Mouse (Mus musculus): ENCODE results near the gene Srp72. TPM values are rescaled to one million over a fixed set of nuclear protein-coding genes. Genes with fewer than 3 reads are reported as not detected.
"Not testable (repeated sequence)": the region's sequence is repeated elsewhere in the genome, so short reads cannot be mapped to it uniquely, and the experiment has no call there.

Gene Srp72
- polyA plus RNA-seq, 1 experiment from 2014 or later, result 87.8 TPM

DNA sequence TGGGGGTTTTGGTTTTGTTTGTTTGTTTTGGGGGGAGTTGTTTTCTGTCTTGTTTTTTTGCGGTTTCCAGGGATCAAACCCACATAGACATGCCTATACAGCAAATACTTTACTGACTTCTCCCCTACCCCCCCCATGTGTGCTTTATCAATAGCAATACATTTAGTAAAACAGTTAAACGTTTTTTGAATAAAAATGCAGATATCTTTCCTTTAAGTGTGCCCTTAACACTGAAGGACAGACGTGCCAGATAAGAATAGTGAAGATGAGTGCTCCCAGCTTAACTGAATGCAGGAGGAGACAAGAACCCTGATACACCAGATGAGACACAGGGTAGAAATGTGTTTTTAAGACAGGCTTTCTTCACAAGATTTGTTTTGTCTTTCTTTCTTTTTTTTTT, 36.6 kb downstream of the Srp72 start:
- Histone ChIP-seq H3K4me2 (replicated peaks) (no peak overlapping the region), H3K4me1 (no peaks in the 10 kb centered on the region), H3K36me3 (no peaks in the 10 kb centered on the region), H3K9ac (no peak overlapping the region), H3K27ac (no peak overlapping the region), H3K9me3 (no peaks in the 10 kb centered on the region), H3K4me3 (no peak overlapping the region), H3K27me3 (0 out of 2 replicates have a peak, but pooled peaks cover 4% of the 10 kb centered on the region)
- 62% methylated on average over 3 of the region's 3 CpGs for whole genome bisulfite sequencing
- no peak for ATAC-seq (ENCODE audit: insufficient number of reproducible peaks, insufficient read depth, low FRiP score, low TSS enrichment)

DNA sequence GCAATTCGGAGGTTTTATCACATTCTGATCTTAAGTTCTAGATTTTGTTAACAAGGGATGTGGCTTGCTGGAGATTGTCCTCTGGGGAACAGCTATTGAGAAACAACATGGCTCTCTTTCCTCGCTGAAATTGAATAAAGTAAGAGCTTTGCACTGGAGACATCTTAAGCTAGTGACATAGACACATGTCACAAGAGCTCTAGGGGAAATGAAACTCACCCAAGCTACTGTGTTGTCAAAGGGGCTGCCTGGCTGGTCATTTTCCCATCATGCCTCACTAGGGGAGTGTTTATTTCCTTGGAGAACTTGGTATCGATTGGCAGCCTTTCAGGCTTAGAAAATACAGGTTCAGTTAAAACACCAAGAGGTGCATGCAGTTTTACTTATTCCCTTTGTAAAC, 38.7 kb downstream of the Srp72 start:
- no peak for ATAC-seq (ENCODE audit: insufficient number of reproducible peaks, insufficient read depth, low FRiP score, low TSS enrichment)
- Histone ChIP-seq H3K4me3 (no peak overlapping the region), H3K27ac (no peak overlapping the region), H3K9ac (no peak overlapping the region), H3K9me3 (no peaks in the 10 kb centered on the region), H3K27me3 (0 out of 2 replicates have a peak, but pooled peaks cover 10% of the 10 kb centered on the region), H3K4me1 (no peaks in the 10 kb centered on the region), H3K4me2 (replicated peaks) (no peak overlapping the region), H3K36me3 (no peaks in the 10 kb centered on the region)
- 69% methylated on average over 3 of the region's 3 CpGs for WGBS

DNA sequence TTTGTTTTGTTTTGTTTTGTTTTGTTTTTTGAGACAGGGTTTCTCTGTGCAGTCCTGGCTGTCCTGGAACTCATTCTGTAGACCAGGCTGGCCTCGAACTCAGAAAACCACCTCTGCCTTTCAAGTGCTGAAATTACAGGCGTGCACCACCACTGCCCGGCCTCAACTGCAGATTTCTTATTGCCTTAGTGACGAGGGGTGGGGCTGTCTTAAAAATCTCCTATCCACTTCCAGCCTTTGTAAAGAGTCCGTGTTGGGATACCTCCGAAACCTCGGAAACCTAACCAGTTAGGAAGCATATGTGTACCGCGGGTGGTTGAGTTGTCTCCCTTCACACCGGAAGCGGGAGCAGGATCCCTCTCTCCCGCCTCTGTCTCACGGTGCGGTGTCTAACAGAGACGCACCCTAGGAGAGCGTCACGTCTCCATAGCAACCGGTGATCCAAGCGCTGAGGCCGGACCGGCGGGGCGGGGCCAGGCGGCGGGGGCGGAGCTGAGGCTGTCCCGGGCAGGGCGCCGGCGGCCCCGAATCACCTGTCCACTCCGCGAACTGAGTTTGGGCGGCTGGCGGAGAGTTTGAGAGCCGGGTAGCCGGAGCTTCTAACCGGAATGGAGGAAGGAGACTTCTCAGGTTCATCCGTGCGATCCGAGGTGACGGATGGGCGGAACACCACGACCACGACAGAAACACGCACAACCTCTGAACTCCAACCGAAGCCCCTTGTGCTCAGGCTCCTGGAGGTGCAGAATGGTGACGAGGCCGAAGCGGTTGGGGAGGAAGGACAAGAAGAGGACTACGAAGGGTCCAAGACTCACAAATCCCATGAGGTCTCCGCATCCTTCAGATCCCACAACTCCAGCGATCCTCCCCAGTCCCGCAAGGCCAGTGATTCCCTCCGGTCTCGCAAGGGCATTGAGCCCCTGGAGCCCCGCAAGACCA, 41.3 kb downstream of the Srp72 start, which contains the start of gene Thegl:
TSS of gene Thegl (plus strand) at position 480 of the 939 bp plus-strand sequence.
- no peaks in the 10 kb centered on the region for H3K36me3 ChIP-seq
- H3K27ac ChIP-seq, result no peak within 1 kb of the TSS
- 14% methylated on average over 57 of the region's 57 CpGs for WGBS
- peak within 1 kb of the TSS; percentile 53 for H3K4me3 ChIP-seq
- H3K9me3 ChIP-seq, result no peaks in the 10 kb centered on the region
- peak; percentile 91 for ATAC-seq (ENCODE audit: insufficient number of reproducible peaks, insufficient read depth, low FRiP score, low TSS enrichment)
- peak within 1 kb of the TSS; percentile 45 for H3K9ac ChIP-seq
- 0 out of 2 replicates have a peak, but pooled peaks cover 10% of the 10 kb centered on the region for H3K27me3 ChIP-seq
- no peaks in the 10 kb centered on the region for H3K4me1 ChIP-seq
- peak within 1 kb of the TSS; percentile 83 for H3K4me2 ChIP-seq (replicated peaks)

DNA sequence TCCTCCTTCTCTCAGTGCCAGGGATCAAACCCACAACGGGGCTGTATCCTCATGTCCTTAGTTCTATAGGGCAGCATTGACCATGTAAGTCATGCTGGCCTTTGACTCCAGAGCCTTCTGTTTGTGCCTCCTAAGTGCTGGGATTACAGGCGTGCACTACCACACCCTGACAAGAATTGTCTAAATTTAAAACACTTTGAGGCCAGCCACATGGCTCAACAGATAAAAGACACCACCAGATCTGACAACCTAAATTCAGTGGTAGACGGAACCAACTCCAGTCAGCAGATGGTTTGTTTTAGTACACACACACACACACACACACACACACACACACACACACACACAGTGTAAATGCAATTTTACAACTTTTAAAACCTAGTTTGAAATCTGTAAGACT, 53.6 kb downstream of the Srp72 start:
- 77% methylated on average over 3 of the region's 3 CpGs for WGBS
- no peak for ATAC-seq (ENCODE audit: insufficient number of reproducible peaks, insufficient read depth, low FRiP score, low TSS enrichment)

DNA sequence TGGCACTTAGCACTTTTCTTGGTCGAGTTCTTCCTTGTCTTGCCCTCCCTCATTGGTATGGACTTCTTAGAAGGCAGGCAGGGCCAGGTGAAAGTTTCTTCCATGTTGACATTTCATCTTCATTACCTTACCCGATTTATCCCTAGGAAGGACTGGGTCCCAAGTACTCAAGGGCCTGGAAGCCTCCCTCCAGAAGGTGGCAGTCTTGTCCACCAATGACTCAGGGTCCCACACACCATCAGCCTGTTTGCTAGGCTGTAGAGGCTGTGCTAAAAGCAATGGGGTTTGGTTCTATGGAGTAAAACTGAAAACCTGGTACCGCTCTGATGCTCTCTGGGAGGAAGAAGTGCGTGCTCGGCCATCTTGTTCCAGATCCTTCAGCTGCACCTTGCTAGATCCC, 55.3 kb downstream of the Srp72 start:
- Histone ChIP-seq H3K9ac (no peak overlapping the region), H3K36me3 (no peaks in the 10 kb centered on the region), H3K27ac (no peak overlapping the region), H3K9me3 (no peaks in the 10 kb centered on the region), H3K4me2 (replicated peaks) (no peak overlapping the region), H3K4me1 (no peaks in the 10 kb centered on the region), H3K27me3 (no peaks in the 10 kb centered on the region), H3K4me3 (no peak overlapping the region)
- WGBS, result 75% methylated on average over 5 of the region's 5 CpGs
- no peak for ATAC-seq (ENCODE audit: insufficient number of reproducible peaks, insufficient read depth, low FRiP score, low TSS enrichment)

More for the DNA sequence above, 53.6 kb downstream of the Srp72 start:
- Histone ChIP-seq H3K9me3 (no peaks in the 10 kb centered on the region), H3K4me1 (no peaks in the 10 kb centered on the region), H3K4me3 (no peak overlapping the region), H3K4me2 (replicated peaks) (no peak overlapping the region), H3K9ac (no peak overlapping the region), H3K36me3 (no peaks in the 10 kb centered on the region), H3K27ac (no peak overlapping the region), H3K27me3 (no peaks in the 10 kb centered on the region)

DNA sequence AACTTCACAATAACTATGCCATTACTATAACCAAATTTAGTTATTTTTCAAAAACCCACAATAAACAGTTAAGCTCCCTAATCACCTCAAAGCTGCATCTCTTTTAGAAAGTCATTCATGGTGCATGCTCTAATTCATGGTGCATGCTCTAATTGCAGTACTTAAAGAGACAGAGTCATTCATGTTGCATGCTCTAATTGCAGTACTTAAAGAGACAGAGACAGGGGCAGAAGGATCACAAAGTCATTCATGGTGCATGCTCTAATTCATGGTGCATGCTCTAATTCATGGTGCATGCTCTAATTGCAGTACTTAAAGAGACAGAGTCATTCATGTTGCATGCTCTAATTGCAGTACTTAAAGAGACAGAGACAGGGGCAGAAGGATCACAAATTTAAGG, 60.6 kb downstream of the Srp72 start:
- H3K9me3 ChIP-seq; H3K27me3 ChIP-seq; H3K27ac ChIP-seq; H3K4me2 ChIP-seq (replicated peaks); H3K36me3 ChIP-seq; H3K4me1 ChIP-seq; H3K4me3 ChIP-seq; H3K9ac ChIP-seq; ATAC-seq (ENCODE audit: insufficient number of reproducible peaks, insufficient read depth, low FRiP score, low TSS enrichment): not testable (repeated sequence)

DNA sequence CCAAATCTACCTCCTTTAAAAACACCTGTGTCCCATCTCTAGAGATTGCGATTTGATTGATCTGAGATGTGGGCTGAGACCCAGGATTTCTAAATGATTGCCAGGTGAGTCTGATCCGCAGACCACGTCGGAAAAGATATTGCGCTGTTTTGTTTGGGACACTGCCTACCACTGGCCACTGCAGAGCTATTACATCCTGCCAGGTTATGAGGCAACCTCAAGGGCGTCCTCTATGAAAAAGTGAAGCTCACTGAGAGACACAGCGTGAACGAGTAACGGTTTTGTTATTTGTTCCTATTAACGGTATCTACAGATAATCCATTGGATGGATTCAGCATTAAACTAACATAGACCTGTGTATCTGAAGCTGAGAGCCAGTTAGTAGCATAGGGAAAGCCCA, 64.0 kb downstream of the Srp72 start:
- no peaks in the 10 kb centered on the region for H3K9me3 ChIP-seq
- no peak overlapping the region for H3K4me2 ChIP-seq (replicated peaks)
- ATAC-seq (ENCODE audit: insufficient number of reproducible peaks, insufficient read depth, low FRiP score, low TSS enrichment), result no peak
- H3K4me1 ChIP-seq, result no peaks in the 10 kb centered on the region
- no peak overlapping the region for H3K9ac ChIP-seq
- no peak overlapping the region for H3K4me3 ChIP-seq
- WGBS, result 85% methylated on average over 10 of the region's 10 CpGs
- no peak overlapping the region for H3K27ac ChIP-seq
- H3K27me3 ChIP-seq, result no peaks in the 10 kb centered on the region
- H3K36me3 ChIP-seq, result no peaks in the 10 kb centered on the region

DNA sequence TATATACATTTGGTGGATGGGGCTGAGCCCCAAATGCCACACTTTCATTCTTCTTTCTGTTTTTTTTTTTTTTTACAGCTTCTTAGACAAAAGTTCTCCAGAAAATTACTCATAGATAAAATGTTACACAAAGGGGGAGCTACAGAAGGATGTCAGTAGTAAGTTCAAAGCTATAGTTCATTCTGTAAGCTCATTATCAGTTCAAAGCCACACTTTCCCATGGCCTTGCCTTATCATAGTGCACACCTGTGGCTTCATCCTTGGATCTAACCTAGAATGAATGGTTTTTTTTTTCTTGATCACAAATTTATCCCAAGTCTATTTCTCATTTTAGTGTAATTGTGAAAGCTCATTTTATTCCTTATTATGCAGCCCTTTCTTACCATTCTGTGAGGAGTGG, 64.9 kb downstream of the Srp72 start:
- no peak for ATAC-seq (ENCODE audit: insufficient number of reproducible peaks, insufficient read depth, low FRiP score, low TSS enrichment)
- H3K27me3 ChIP-seq, result no peaks in the 10 kb centered on the region
- H3K27ac ChIP-seq, result no peak overlapping the region
- no peaks in the 10 kb centered on the region for H3K36me3 ChIP-seq
- H3K4me2 ChIP-seq (replicated peaks), result no peak overlapping the region
- no peaks in the 10 kb centered on the region for H3K9me3 ChIP-seq
- no peaks in the 10 kb centered on the region for H3K4me1 ChIP-seq
- H3K4me3 ChIP-seq, result no peak overlapping the region
- H3K9ac ChIP-seq, result no peak overlapping the region

DNA sequence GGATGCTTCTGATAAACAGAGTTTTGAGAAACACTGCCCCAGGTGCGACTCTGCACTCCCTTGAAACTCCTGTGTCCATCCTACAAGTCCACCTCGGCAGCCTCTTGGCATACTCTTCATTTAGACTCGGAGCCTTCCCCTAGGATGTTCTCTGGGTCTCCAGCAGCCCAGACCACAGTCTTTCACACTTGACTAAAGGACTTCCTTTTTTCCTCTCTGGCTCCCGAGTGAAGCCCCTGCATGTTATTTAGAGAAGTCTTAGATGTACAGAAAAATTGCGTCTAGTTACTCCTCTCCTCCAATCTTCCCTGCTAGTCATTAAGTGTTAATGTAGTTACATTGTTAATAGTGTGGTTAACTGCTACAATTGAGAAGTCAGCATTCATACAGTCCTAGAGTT, 69.9 kb downstream of the Srp72 start:
- Histone ChIP-seq H3K27ac (no peak overlapping the region), H3K36me3 (no peaks in the 10 kb centered on the region), H3K9me3 (no peaks in the 10 kb centered on the region), H3K4me1 (no peaks in the 10 kb centered on the region), H3K4me3 (no peak overlapping the region), H3K27me3 (no peaks in the 10 kb centered on the region), H3K9ac (no peak overlapping the region), H3K4me2 (replicated peaks) (no peak overlapping the region)
- WGBS, result 70% methylated on average over 5 of the region's 5 CpGs
- ATAC-seq (ENCODE audit: insufficient number of reproducible peaks, insufficient read depth, low FRiP score, low TSS enrichment), result no peak

Other genes with a start within 250 kb of the Srp72 start
- 21.7 and 23.3 TPM in 2 replicates for gene Aasdh, start 69.2 kb upstream of the Srp72 start, polyA plus RNA-seq (2016; fragmentation: Nextera tagmentation; extraction: Ambion mirVana)
- 298 and 308 TPM in 2 replicates for gene Paics, start 23.4 kb upstream of the Srp72 start, polyA plus RNA-seq (2016; fragmentation: Nextera tagmentation; extraction: Ambion mirVana)
- gene Ppat, start 23.1 kb upstream of the Srp72 start, polyA plus RNA-seq (2016; fragmentation: Nextera tagmentation; extraction: Ambion mirVana), result 26.9 and 29.9 TPM in 2 replicates
- not detected in 2 replicates for gene Arl9, start 29.4 kb downstream of the Srp72 start, polyA plus RNA-seq (2016; fragmentation: Nextera tagmentation; extraction: Ambion mirVana)
- gene Thegl, start 41.3 kb downstream of the Srp72 start, polyA plus RNA-seq (2016; fragmentation: Nextera tagmentation; extraction: Ambion mirVana), result not detected in 2 replicates
- 0.26 and 0.27 TPM in 2 replicates for gene Hopx, start 140.4 kb downstream of the Srp72 start, polyA plus RNA-seq (2016; fragmentation: Nextera tagmentation; extraction: Ambion mirVana)
- gene Spink2, start 236.8 kb downstream of the Srp72 start, polyA plus RNA-seq (2016; fragmentation: Nextera tagmentation; extraction: Ambion mirVana), result 1.2 and 2.3 TPM in 2 replicates